Mouse (Mus musculus): ENCODE measurements at regions not wholly inside any gene's neighbourhood (a gene's known extent, or its start where the extent isn't known, plus 50 kb on each side); places are given as distances from the start of the nearest gene placed in this dataset.

- DNase-seq, result no peak
Measured at GRCm38 (mm10) chr12:95054887-95055286, 637.1 kb upstream of the Flrt2 start.

DNA sequence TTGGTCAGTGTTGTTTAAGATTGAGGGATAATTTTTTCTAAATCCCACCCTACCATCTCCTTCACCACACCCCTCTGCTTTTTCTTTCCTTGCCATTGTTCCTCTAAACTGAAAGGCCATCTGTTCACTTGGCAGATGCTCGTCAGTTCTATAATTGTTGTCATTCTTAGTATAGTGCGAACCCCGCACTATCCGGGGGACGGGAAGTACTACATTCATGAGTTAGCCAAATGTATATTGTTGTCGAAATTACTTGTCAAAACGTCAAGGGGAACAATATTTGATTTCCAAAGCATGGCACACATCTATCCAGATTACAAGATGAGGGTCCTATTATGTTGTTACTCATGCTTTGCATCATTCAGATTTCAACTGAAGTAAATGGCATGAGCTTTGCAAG is 635.1 kb upstream of the Flrt2 start:
- peak in 1 of 2 experiments; percentile 1 for DNase-seq

DNA sequence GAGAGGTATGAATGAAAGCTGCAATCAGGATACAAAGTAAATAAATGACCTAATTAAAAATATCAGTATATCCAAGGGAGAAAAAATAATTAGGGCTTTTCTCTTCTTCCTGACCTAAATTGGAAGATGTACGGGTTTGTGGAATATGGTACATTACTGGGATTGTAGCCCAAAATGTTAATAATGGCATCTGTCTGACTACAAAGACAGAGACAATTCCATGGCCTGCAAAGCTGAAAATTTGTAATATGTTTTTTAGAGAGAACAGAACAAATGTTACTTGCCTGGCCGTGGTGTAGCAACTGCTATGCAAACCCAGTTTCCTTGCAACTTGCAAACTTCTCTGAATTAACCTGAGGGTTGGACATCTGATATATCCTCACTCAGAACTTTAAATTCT is 632.6 kb upstream of the Flrt2 start:
- DNase-seq, result no peak

- DNase-seq, result no peak
Measured at GRCm38 (mm10) chr12:95072307-95072706, 619.7 kb upstream of the Flrt2 start.

DNA sequence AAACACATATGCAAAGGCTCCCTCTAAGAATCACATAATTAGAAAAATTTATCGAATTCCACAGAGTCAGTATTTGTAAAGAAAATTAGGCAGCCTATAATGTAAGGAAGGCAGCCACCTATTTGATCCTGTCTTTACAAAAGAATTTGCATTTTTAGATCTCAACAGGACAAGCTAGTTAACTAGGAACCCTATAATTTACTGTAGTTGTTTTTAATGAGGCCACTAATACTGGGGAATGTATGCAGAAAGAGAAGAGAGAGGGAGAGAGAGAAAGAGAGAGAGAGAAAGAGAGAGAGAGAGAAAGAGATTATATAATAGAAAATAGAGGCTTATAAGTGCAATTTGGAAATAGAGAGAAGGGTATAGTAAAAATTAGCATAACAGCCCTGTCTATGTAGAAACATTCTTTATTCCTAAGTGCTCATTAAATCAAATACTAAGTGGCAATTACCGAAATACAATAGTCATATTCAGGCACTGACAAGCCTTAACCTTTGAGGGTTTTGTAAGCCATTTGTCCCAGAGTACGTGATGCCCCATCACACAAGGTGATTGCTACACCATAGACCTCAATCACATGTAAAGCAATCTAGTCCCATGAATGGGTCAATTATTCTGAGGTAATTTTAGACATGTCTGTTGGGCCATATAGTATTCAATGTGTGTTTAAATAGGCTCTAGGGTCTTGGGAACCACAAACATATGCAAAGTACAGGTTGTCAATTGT is 572.6 kb upstream of the Flrt2 start:
- DNase-seq, result no peak

- DNase-seq, result no peak
Measured at GRCm38 (mm10) chr12:95132804-95133203, 559.2 kb upstream of the Flrt2 start.

DNA sequence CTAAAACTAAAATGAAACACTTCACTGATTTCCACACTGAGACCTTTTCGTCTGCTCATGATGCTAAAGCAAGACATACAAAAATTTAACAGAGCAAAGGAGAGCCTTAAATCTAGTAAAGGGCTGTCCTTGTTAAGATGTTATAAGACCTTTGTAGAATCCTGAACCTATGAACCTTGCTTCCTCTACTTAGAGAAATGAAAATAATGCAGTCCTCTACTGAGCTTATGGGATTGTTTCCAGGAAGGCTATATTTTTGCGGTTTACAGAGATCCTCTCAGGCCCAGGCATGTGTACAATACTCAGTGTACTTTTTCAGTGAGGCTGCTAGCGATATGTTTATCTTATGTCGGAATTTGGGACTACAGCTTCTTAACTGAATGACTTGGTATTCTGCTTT is 558.5 kb upstream of the Flrt2 start:
- DNase-seq, result no peak

DNA sequence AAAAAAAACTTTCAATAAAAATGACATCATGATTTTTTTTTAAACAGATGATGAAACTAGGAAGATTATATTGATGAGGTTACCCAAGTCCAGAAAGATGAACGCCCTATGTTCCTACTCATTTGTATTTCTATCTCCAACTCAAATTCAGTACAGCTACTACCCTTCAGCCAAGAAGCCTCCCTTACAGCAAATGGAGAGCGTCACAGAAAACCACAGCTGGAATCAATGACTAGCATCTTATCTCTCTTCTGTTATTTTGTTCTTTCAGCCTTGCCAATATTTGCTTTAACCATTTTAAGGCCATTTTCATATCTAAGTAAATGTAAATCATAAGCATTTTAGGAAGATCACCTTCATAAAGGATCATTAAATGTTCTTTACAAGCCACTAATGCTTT is 553.9 kb upstream of the Flrt2 start:
- no peak for DNase-seq

DNA sequence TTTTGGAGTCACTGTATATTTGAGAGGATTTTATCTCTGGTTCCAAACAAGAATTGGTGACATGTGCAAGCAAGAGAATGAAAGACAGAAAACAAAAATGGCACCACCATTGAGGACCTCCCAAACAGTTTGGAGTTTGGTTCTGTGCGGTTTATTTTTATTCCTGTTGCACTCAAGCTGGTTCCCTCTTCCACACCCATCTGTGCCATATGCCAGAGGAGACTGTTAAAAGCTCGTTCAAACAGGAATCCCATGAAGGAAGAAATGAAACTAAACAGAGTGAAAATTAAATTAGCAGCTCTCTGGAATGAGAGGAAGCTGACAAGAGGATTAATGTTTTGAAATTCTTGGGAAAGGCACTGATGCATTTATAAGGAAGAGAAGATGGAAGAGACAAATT is 521.0 kb upstream of the Flrt2 start:
- DNase-seq, result no peak

GRCm38 (mm10) chr12:95173810-95174402 is 518.1 kb upstream of the Flrt2 start:
- DNase-seq, result no peak

GRCm38 (mm10) chr12:95202486-95202885 is 489.5 kb upstream of the Flrt2 start:
- no peak for DNase-seq

- DNase-seq, result no peak
Measured at GRCm38 (mm10) chr12:95205081-95205480, 486.9 kb upstream of the Flrt2 start.

DNA sequence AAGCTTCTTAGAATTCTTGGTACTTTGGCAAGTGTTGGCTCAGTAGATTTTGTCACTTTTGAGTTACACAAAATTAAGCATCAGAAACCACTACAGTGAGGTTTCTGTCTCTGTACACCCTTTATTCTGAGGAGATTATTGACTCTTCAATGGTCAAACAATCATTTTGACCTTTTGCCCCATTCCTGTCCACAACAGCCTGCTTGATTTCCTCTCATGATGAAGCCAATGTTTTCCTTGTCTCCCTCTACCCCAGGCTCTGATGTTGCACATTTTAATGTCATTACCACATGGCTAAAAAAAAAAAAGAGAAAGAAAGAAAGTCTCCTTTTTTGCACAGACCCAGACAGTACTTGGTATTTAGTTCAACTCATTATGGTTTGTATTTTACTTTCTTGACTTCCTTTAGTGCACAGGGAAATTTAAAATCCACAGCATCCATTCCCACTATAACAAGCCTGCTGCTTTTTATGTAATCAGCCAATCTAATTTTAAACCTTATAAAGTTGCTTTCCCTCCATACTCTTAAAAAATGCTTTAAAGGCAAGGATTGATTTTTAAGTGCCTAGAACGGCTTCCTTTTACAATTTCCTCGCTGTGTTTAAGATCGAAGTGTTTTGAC is 452.8 kb upstream of the Flrt2 start:
- DNase-seq, result no peak

- no peak for DNase-seq
Measured at GRCm38 (mm10) chr12:95267187-95267586, 424.8 kb upstream of the Flrt2 start.

GRCm38 (mm10) chr12:95305386-95305785 is 386.6 kb upstream of the Flrt2 start:
- no peak for DNase-seq

GRCm38 (mm10) chr12:95315151-95315750 is 376.8 kb upstream of the Flrt2 start:
- no peak for DNase-seq

- no peak for DNase-seq
Measured at GRCm38 (mm10) chr12:95316820-95317219, 375.2 kb upstream of the Flrt2 start.

DNA sequence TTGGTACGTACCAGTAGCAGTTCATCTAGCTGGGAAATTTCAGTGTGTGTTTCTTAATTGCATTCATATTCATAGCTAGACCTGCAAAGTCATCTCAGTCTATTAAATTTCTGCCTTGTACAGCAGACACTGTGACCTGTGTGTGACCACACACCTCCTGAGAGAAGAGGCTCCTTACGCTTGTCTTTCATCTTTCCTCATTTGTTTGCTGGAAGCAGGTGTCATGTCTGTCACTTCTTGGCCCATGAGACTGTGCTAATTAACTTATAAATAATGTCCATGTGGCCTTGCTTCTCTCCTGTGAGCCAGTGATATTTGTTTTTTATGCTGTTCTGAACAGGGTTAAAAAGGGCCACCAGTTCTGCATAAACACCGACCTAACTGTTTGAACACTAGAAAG is 370.3 kb upstream of the Flrt2 start:
- no peak for DNase-seq

DNA sequence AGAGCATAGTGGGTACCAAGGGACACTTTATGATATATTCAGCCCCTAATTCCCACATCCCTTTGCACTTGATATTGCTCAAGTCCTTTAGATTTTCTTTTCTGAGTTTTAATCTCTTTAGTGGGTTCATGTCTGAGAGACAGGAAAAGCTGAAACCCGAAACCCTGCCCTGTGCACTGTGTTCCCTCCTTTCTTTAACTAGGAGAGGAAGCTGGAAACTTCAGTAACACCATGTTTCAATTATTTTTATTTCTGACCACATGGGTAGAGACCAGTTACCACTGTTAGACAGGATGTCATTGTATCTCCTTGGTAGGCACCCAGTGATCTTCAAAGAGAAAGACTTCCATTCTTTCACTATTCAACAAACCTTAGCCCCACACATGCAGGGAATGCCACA is 362.4 kb upstream of the Flrt2 start:
- DNase-seq, result no peak

DNA sequence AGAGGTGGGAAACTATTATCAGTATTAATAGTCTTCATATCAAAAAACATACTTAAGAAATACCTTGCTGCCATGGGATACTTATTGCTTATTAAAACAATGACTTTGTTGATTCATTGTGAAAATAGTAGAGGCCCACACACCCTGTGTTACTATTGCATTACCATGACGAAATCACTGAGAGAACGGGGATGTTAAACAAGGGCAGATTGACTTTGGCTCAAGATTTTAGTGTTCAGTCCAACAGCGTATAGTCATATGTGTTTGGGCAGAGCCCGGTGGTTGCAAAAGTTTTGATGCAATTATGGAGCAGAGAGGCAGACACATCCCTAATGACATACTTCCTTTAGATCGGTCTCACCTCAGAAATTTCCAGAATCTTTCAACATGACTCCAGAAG is 344.2 kb upstream of the Flrt2 start:
- no peak for DNase-seq

- DNase-seq, result no peak
Measured at GRCm38 (mm10) chr12:95355151-95355550, 336.9 kb upstream of the Flrt2 start.

- no peak for DNase-seq
Measured at GRCm38 (mm10) chr12:95384248-95384964, 307.6 kb upstream of the Flrt2 start.

DNA sequence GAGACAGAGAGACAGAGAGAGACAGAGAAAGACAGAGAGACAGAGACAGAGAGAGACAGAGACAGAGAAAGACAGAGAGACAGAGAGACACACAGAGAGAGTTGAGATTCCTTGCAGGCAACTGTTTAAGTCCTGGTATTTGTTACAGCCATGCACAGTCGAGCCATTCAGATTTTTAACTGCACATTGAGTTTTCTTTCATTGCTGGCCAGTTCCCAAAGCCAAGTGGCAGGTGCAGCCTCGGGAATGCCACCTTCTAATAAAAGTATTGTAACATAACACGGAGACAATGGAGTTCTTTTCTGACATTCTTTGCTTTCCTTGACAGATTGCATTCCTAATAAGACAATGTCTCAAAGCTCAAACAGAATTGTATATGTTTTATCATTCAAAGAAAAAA is 306.3 kb upstream of the Flrt2 start:
- no peak for DNase-seq
